Mouse (Mus musculus) embryo, embryonic 11.5 days (tissue): ENCODE measurements around the gene Cdc42se1.

ENCODE experiments used
- DNase-seq: peaks from one replicate; pipeline ENCODE4 v3.0.0-alpha.2; 2012; ENCODE audit warnings: low read depth, low spot score

Gene Cdc42se1

DNA sequence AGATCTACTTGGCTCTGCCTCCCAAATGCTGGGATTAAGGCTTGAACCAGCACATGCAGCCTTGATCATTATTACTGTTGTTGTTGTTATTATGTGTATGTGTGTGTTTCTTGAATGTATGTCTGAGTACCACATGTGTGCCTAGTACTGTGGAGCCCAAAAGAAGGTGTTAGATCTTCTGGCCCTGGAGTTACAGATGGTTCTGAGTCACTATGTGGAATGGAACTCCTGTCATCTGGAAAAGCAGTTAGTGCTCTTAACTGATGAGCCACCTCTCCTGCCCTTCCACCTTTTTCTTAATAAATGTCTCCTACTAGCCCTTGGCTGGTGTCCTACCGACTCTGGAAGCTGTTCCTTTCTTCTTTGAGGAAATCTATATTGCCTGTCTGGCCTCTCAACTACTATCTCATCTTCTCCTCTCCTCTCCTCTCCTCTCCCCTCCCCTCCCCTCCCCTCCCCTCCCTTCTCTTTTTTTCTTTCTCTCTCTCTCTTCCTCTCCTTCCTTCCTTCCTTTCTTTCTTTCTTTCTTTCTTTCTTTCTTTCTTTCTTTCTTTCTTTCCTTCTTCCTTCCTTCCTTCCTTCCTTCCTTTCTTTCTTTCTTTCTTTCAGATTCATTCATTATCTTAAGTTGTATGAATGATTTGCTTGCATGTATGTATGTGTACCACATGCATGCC is 19.3 kb downstream of the Cdc42se1 start:
- DNase-seq: no peak

DNA sequence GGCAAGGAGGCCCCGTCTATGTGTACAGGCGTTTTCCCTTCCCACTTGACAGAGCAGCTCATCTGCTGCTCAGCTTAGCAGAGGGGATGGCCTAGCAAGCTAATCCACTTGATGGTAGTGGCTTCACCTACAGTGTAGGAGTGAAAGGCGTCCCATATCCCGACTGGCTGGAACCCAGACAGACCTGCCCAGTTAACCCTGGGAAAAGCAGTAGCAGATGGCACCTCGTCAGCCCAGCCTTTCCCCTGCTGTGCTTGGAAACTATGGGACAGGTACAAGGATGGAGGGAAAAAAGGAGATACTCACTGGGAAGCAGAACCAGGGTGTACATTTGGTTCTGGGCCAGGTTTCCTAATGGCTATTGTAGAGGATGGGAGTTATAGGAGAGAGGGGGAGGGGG is 21.8 kb downstream of the Cdc42se1 start:
- no peak for DNase-seq

DNA sequence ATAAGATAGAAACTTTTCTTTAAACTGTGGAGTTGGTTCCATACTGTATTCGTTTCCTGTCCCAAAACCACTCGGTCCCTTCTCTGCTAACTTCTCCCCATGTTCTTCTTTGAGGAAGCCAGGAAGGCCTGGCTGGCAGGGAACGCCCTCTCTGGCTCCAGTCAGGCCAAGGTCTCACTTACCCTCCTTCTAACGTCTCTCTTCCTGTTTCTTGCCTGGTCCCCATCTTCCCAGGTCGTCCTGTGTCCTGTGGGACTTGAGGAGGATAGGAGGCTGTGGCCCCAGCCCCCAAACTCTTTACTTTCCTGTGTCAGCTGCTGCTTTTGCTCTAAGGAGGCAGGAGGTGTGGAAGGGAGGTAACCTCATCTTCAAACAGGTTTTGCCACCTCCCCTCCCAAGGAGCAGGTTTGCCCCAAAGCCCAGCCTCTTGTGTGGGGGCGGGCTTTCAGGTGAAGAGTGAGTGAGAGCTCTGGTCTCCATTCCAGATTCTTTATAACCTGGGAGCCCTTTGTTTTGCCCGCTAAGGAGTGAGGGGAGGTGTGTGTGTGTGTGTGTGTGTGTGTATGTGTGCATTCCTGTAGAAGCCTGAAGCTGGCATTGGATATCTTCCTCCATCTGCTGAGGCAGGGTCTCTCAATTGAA is 22.4 kb downstream of the Cdc42se1 start, which contains the start of gene Bnipl:
Gene Bnipl (minus strand): TSS at position 411 of the 642 bp plus-strand sequence.
- no peak for DNase-seq

DNA sequence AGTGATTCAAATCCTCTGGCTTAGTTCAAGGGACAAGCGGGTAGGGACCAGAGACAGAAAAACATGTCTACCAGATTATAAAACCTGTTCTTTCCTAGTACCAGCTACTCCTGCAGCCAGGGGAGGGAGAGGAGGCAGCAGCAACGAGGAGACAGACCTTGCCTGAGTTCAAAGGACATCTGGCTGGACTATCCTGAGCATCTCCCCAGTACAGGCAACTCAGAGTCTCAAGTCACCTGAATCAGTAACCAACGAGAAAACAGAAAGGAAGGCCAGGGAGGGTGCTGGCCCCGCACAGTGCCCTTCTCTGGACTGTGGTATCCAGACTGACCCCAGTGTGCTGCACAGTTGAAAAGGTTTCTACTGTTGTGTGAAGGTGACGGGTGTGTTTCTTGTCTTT is 28.4 kb downstream of the Cdc42se1 start:
- no peak for DNase-seq

DNA sequence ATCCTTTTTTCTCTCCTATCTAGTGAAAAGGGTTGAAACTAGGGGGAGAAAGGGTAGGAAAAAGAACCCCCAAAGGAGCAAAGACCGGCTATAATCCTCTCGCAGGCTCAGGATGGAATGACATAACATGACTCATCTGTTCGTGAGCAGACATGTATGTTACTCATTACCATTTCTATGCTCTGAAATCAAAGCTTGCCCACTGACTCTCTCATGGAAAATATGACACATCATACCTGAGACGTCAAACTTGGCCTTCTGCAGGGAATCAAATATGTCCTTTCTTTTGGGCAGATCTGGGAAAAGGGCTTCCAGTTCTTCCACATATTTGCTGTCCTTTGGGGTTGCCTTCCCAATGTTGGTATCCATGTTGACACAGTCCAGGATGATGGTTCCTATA is 33.4 kb downstream of the Cdc42se1 start:
- no peak for DNase-seq

DNA sequence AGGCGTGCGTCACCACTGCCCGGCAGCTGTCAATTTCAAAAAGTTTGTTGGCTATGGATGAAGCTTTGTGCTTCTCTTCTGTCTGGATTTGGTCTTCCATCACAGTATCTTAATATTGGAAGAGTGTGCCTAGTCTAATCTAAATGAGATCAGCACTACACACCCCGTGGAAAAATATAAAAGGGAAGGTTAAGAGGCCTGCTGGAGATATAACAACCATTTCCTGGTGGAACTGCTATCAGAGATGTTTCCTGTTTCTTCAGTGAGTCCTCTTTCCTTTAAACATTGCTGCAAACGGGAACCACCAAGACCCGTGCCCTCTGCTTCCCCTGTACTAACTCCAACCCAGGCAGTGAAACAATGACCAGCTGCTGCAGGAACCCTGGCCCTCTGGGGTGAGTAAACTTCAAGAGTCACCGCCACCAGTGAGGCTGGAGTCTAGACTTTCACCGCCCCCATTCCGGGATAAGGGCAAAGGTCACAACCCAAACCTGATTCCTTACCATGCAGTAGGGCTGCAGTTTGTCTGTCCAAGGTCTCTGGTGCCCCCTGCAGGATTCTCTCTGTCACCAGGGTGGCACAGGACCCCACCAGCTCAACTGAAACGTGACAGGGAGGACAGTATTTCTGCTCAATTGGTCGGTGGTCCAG is 34.7 kb downstream of the Cdc42se1 start:
- DNase-seq: no peak

DNA sequence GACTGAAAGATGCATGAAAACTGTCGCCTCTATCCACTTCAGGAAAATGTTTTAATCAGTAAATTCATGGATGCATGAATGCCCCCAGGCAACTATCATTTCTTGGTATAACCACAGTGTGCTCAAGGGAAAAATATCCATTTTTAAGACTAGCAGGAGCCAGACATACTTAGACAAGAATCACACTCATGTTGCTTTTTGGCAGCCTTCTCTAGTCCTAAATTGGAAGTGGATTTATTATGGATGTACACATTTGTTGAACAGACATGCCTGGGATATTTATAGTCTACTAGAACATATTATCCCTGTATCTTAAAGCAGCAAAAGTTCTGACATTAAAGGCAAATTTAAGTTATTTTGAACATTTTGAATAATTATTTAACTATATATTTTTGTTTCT is 36.2 kb downstream of the Cdc42se1 start:
- no peak for DNase-seq

DNA sequence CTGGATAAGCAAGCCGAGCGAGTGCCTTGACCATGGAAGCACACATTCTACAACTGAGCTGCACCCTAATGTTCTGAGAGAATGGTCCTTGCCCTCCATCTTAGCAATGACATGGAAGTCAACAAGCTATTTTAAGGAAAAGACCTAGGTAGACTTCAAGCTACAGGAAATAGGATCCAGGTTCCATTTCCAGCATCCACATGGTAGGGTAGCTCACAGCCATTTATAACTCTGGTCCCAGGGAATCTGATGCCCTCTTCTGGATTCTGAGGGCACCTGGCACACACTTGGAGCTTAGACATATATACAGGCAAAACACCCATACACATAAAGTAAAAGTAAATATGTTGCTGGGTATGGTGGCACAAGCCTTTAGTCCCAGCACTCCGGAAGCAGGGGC is 37.5 kb downstream of the Cdc42se1 start:
- DNase-seq: no peak

DNA sequence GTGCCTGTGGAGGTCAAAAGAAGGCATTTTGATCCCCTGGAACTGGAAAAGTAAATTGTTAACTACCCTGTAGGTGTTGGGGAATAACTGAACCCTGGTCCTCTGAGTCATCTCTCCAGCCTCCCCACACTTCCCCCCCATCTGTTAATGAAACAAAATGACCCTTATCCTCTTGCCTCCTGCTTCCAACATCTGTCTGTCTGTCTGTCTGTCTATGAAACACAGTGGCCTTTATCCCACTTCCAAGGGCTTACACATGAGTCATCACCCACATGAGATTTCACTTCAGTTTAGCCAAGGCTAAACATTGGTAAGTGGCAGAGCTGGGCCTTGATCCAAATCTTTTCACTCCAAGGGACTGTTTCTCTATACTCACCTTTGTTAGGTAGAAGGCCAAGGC is 39.3 kb downstream of the Cdc42se1 start:
- no peak for DNase-seq

DNA sequence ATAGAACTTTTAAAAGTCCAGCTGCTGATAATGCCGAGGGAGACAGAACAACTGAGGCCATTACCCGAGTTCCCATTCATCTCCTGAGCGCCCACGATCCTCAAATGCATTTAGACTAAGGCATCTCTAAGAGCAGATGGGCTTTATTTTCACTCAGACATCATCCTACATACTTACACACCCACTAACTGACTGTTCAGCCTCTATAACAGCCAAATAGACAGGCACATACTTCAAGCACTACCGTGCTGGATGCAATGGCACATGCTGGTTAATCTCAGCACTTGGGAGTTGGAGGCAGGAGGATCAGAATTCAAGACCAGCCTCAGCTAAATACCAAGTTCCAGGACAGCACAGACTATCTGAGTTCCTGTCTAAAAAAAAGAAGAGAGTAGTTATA is 41.3 kb downstream of the Cdc42se1 start:
- no peak for DNase-seq

DNA sequence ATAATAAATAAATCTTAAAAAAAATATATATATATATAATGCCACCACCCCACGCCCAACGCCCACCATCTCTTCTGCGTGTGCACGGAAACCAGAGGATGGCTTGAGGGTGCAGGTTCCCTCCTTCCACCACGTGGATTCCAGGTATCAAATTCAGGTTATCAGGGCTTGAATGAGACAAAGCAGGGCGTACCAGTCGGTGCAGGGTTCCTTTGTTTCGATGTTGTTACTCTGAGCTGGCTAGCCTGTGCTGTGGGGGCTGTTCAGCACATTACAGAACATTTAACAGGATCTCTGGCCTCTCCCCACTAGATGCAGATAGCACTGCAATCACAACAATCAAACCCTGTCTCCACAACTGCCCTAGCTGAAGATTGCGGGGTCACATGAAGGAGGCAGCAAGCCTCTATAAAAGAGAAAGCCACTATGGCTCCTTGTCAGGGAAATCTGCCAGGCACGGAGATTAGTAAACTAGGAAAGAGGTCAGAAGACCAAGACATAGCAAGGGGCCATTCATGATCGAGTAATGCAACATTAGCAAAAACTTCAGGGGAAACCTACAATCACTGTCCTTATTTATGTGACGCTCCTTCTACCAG is 42.3 kb downstream of the Cdc42se1 start:
- DNase-seq: no peak

DNA sequence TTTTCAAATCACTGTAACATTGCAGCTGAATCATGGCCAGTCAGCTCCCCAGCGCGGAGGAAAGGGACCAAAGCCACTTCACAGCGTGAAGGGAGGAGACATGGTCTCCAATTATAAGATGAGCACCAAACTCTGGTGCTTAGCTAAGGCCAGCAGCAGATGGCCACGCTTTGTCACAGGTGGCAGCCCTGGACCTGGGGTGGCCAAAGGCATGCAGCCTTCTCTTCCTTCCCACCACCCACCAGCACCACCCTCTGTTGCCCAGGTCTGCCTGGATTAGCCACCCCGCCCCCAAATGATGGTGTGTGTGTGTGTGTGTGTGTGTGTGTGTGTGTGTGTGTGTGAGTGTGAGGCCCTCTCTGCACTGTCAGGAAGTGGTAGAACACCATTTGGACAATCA is 44.9 kb downstream of the Cdc42se1 start:
- no peak for DNase-seq

DNA sequence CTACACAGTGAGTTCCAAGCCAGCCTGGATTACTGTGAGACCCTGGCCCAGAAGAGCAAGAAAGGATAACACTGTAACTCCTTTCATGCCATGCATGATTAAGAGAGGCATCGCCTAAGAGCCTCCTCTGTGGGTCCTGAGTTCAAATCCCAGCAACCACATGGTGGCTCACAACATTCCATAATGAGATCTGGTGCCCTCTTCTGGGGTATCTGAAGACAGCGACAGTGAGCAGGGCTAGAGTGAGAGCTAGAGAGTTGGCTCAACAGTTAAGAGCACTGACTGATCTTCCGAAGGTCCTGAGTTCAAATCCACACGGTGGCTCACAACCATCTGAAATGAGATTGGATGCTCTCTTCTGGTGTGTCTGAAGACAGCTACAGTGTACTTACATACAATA is 45.9 kb downstream of the Cdc42se1 start:
- no peak for DNase-seq

DNA sequence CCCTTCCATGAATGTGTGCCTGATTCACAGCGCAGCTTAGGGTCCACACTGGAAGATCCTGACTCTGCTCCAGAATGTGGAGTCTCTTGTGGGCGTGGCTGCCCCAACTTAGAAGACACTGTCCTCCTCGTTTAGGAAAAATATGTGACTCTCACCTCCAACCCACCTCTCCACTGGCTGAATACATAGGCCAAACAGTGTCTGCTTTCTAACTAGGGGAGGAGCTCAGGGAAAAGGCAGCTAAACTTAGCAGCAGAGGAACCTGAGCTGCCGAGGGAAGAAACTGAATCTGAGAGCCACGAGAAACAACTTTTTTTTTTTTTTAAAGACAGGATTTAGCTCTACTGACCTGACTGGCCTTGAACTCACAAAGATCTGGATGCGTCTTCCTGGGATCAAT is 46.6 kb downstream of the Cdc42se1 start:
- DNase-seq: no peak

DNA sequence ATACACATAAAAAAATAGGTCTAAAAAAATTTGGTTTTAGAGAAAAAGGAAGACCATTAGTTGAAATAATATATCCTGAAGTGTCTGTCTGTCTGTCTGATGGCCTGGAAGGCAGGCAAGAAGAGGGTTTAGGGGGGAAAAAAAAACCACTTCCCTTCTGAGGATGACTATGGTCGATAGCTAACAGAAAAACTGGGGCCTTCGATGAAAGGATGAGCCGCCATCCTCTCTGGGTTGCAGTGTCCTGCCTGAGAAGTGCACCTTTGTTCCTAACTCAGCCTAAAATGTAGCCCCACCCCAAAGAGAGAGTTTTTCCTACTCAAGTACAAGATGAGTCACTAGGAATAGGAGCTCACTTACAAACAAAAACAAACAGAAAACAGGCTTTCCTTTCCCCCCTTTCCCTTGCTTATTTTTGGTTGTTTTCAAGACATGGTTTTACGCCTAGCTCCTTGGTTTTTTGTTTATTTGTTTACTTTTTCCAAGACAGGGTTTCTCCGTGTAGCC is 47.9 kb downstream of the Cdc42se1 start:
- DNase-seq: no peak

DNA sequence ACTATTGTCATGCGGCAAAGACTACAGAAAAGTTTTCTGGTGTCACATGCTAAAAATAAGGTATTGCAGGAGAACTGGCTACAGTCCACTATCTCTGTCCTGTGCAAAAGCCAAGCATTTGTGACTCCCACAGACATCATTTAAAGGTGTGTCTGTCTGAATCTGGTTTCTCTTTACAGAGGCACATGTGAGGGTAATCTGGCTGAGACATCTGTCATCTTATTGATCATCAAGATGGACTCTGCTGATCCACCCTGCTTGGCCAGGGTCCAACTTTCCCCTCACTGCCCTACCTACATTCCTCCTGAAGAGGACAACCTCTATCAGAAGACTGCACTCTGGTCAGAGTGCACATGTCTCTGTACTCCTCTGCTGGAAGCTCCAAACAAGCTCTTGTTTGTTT is 48.6 kb downstream of the Cdc42se1 start:
- DNase-seq: no peak

DNA sequence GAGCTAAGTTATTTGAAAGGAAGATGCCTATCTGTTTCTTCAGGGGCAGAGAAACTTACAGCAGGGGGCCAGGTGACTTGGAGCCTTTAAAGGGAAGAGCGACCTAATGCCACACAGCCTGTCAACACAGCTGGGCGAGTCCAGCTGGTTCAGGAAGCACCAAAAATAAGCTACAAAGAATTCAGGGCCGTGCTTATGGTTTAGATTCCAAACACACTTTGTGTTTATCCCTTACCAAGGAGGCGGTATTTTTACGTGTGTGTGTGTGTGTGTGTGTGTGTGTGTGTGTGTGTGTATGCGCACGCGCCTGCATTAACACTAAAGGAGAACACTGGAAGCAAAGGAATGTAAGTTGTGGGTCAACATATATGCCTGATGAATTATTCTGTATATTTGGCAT is 52.2 kb downstream of the Cdc42se1 start:
- no peak for DNase-seq

DNA sequence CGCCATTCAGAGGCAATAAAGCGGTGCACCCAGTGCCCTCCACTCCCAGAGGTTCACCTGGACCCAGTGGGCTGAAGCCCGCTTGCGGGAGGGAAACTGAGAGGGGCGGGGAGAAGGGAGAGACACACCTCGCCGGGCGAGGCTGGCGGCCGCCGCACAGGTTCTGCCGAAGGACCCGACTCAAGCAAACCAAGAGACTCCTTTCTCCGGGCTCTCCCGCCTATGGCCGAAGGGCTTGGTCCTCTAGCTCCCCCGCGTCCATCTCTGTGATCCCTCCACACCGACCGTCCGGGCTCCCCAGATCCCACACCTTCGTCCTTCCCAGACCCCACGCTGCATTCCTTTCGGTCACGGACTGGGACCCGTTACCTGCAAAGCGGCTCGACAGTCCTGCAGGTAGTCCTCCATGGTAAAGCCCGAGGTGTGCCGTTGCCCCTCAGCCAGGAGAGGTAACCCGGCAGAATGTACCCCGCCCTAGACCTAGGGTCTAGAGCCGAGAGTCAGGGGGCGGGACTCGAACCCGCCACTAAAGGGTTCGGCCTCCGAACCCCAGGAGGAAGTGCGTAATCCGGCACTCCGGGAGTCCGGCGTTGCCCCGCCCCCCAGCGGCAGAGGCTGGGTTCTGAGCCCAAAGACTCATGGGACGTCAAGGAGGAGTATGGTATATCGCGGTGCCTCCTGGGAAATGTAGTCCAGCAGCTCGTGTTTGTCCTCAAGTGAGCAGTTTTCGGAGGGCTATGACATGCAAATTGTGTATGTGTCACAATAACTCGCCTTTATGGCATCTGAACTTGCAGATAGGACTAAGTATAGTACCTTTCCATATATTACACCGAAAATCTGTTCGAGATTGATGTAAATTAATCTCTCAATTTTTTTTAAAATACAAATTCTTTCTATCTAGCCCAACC is 52.9 kb downstream of the Cdc42se1 start, which contains the start of the genes Mindy1 and Prune1:
Gene Mindy1 (plus strand): TSS at position 130 of the 911 bp plus-strand sequence.
Gene Prune1 (minus strand): TSS at position 861 of the 911 bp plus-strand sequence.
- DNase-seq: peak; percentile 97

DNA sequence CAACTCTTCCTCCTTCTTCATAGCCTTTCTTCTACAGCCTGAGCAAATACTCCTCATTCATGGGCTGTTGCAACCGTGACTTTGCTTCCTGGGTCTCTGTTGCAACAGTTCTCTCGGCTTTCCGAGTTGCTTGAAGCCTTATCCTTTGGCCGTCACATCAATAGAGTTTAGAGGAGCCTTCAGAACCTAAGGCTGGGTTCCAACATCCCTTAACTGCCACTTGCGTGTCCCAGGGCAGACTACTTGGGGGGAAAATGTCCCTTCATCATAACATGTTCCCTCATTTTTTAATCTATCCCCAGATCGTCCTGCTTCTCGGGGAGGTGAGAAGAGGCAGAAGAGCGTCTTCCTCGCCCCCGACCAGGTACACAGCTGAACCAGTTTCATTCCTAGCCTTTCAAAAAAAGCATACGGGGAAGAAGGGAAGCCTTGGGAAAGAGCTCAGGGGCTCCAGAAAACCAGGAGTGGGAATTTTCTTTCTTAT is 53.9 kb downstream of the Cdc42se1 start:
- no peak for DNase-seq

DNA sequence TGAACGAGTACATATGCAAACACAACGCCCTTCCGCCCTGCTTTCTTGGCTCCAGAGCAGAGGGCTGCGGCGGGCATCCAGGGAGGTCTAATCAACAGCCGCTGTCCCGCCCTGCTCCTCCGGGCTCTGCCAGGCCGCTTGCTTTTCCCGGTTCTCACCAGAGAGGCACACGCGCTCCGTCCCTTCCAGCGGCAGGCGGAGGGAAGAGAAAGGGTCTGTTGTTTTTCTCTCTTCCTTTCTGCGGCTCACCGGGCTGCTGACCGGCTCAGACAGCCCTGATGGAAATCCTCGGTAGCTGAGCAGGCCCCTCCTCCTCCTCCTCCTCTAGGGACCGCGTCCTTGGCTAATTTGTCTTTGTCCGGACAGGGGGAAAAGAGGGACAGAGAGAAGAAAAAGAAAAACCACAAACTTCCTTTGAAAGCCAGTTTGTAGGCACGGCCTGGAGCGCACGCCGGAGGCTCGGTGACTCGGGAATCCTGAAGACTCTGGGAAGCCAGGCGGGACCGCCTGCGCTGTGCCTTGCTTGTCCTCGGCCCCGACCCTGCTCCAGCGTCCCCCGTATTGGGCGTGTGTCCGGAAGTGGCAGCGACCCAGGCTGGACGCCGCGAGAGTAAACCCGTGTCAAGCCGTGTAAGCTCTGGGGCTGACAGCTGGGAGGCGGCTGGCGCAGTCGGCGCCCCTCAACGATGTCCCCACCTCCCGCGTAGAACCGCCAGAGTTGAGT is 54.5 kb downstream of the Cdc42se1 start:
- DNase-seq: peak; percentile 59
